Comparison of ENCODE assay signal across 21 mouse cellular contexts in the genomic region with DNA sequence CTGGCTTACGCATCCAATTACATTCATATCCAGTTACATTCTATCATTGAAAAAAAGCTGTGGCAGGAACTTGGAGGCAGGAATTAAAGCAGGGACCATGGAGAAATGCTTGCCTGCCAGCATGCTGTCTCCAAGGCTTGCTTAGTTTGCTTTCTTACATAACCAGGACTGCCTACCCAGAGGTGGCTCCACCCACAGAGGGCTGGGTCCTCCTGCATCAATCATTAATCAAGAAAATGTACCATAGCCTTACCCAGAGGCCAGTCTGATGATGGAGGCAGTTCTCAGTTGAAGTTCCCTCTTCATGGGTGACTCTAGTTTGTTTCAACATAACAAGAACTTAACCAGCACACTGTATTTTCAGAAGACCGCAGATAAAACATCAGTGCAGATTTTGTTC. TPM values are rescaled to one million over a fixed set of nuclear protein-coding genes. Genes with fewer than 3 reads are reported as not detected.
A peak's percentile ranks its signal among the peaks of the same experiment; 100 is the strongest.
DNase-seq lines count a peak whose midpoint lies in the region; ATAC-seq and TF ChIP-seq lines count a peak whose summit lies in the region.
"Had no signal": no experiment of that assay in that cellular context is flagged by ENCODE, and none has a peak within 500 bp of the region (broad histone marks: within the 10 kb centered on the region; RNA-seq: fewer than 3 reads in every experiment).

No protein-coding gene starts in this region.

- no peaks in the 10 kb centered on the region for H3K79me2 ChIP-seq in liver, adult 2 months (ENCODE audit: control insufficient read depth, insufficient read depth, low read length)

- TF ChIP-seq CTCF in liver, adult 2 months (IDR thresholded peaks at IDR 0.05; ENCODE audit: low read depth, low read length): no peak
- TF ChIP-seq CTCF in stomach, postnatal 0 days (IDR thresholded peaks at IDR 0.05; ENCODE audit: low read depth): no peak

- intact Hi-C loops in gastrocnemius, postnatal 36 days (cut with DNase I): no loop called here

- peak; percentile 10 for DNase-seq in hindbrain, embryonic 14.5 days (ENCODE audit: low spot score)
- no peak for DNase-seq in hindbrain, embryonic 10.5 days (ENCODE audit: low spot score)
- DNase-seq in liver, adult 2 months (ENCODE audit: extremely low read depth, low read depth, low spot score): peak; percentile 34
- peak; percentile 66 for DNase-seq in stomach, postnatal 0 days (ENCODE audit: low spot score)
- no peak for DNase-seq in frontal cortex, postnatal 25 days (ENCODE audit: low spot score in 2 of 2)
- no peak for DNase-seq in gastrocnemius, postnatal 36 days
- no peak for DNase-seq in adrenal gland, postnatal 36 days
- DNase-seq: adrenal gland, adult 8-10 months; cerebellum, adult 11 months; cerebellum, postnatal 36 days; right cerebral cortex, postnatal 25 days; thymus, postnatal 4 days had no signal

- 91% methylated on average over 2 of the region's 2 CpGs for WGBS in hindbrain, embryonic 14.5 days
- 92% methylated on average over 2 of the region's 2 CpGs for WGBS in hindbrain, embryonic 10.5 days
- WGBS in kidney, embryonic 14.5 days: 93% methylated on average over 2 of the region's 2 CpGs
- 94% methylated on average over 2 of the region's 2 CpGs for WGBS in liver, adult 2 months
- 88% methylated on average over 2 of the region's 2 CpGs for WGBS in stomach, postnatal 0 days

- no peaks in the 10 kb centered on the region for H3K27me3 ChIP-seq in hindbrain, embryonic 14.5 days (ENCODE audit: control insufficient read depth, insufficient read depth, low read length)
- H3K27me3 ChIP-seq in hindbrain, embryonic 10.5 days (ENCODE audit: insufficient read depth, poor library complexity, severe bottlenecking): no peaks in the 10 kb centered on the region
- H3K27me3 ChIP-seq in kidney, embryonic 14.5 days (ENCODE audit: control insufficient read depth, insufficient read depth, low read length): no peaks in the 10 kb centered on the region
- no peaks in the 10 kb centered on the region for H3K27me3 ChIP-seq in liver, adult 2 months (ENCODE audit: control insufficient read depth, insufficient read depth, low read length)
- H3K27me3 ChIP-seq in stomach, postnatal 0 days (ENCODE audit: control insufficient read depth, insufficient read depth, low read length): no peaks in the 10 kb centered on the region
- H3K27me3 ChIP-seq: CH12.LX; forebrain, embryonic 15.5 days; limb, embryonic 15.5 days; neural tube, embryonic 13.5 days had no signal

- TF ChIP-seq EP300 in stomach, postnatal 0 days (optimal IDR thresholded peaks at IDR 0.05): no peak

- H3K9ac ChIP-seq in hindbrain, embryonic 14.5 days: no peak overlapping the region
- H3K9ac ChIP-seq in kidney, embryonic 14.5 days (ENCODE audit: low read depth, low read length): no peak overlapping the region
- no peak overlapping the region for H3K9ac ChIP-seq in liver, adult 2 months (ENCODE audit: low read depth, low read length)
- no peak overlapping the region for H3K9ac ChIP-seq in stomach, postnatal 0 days (ENCODE audit: low read length)
- H3K9ac ChIP-seq: forebrain, embryonic 15.5 days; limb, embryonic 15.5 days; neural tube, embryonic 13.5 days had no signal

- H3K4me3 ChIP-seq in hindbrain, embryonic 14.5 days (replicated peaks; ENCODE audit: low read length): no peak overlapping the region
- H3K4me3 ChIP-seq in hindbrain, embryonic 10.5 days: no peak overlapping the region
- no peak overlapping the region for H3K4me3 ChIP-seq in kidney, embryonic 14.5 days (ENCODE audit: low read length)
- no peak overlapping the region for H3K4me3 ChIP-seq in liver, adult 2 months (ENCODE audit: insufficient read depth, low read depth, low read length)
- no peak overlapping the region for H3K4me3 ChIP-seq in stomach, postnatal 0 days (ENCODE audit: low read depth, low read length)
- H3K4me3 ChIP-seq: erythroblast, embryonic 14.5 days; forebrain, embryonic 15.5 days; limb, embryonic 15.5 days; neural tube, embryonic 13.5 days had no signal

- H3K36me3 ChIP-seq in hindbrain, embryonic 14.5 days (replicated peaks; ENCODE audit: control insufficient read depth, insufficient read depth): no peaks in the 10 kb centered on the region
- H3K36me3 ChIP-seq in hindbrain, embryonic 10.5 days: peaks cover 92% of the 10 kb centered on the region
- peaks cover 43% of the 10 kb centered on the region for H3K36me3 ChIP-seq in kidney, embryonic 14.5 days (ENCODE audit: control insufficient read depth, insufficient read depth, low read length)
- no peaks in the 10 kb centered on the region for H3K36me3 ChIP-seq in liver, adult 2 months (ENCODE audit: control insufficient read depth, insufficient read depth, low read length)
- H3K36me3 ChIP-seq in stomach, postnatal 0 days (ENCODE audit: control insufficient read depth, insufficient read depth, low read length): peaks cover under 1% of the 10 kb centered on the region

- H3K4me1 ChIP-seq in hindbrain, embryonic 14.5 days (replicated peaks; ENCODE audit: control insufficient read depth, insufficient read depth, low read length): no peaks in the 10 kb centered on the region
- no peaks in the 10 kb centered on the region for H3K4me1 ChIP-seq in hindbrain, embryonic 10.5 days (replicated peaks)
- no peaks in the 10 kb centered on the region for H3K4me1 ChIP-seq in kidney, embryonic 14.5 days (ENCODE audit: control insufficient read depth, insufficient read depth, low read length)
- no peaks in the 10 kb centered on the region for H3K4me1 ChIP-seq in liver, adult 2 months (ENCODE audit: control insufficient read depth, insufficient read depth, low read length)
- no peaks in the 10 kb centered on the region for H3K4me1 ChIP-seq in stomach, postnatal 0 days (replicated peaks; ENCODE audit: control insufficient read depth, insufficient read depth)
- H3K4me1 ChIP-seq: forebrain, embryonic 15.5 days; limb, embryonic 15.5 days; neural tube, embryonic 13.5 days had no signal

- no peak overlapping the region for H3K27ac ChIP-seq in hindbrain, embryonic 14.5 days
- no peak overlapping the region for H3K27ac ChIP-seq in hindbrain, embryonic 10.5 days
- no peak overlapping the region for H3K27ac ChIP-seq in kidney, embryonic 14.5 days (ENCODE audit: low read depth, low read length)
- no peak overlapping the region for H3K27ac ChIP-seq in liver, adult 2 months (replicated peaks; ENCODE audit: insufficient read depth, low read depth, low read length)
- no peak overlapping the region for H3K27ac ChIP-seq in stomach, postnatal 0 days (replicated peaks)
- H3K27ac ChIP-seq: forebrain, embryonic 15.5 days; limb, embryonic 15.5 days; neural tube, embryonic 13.5 days had no signal

- H3K9me3 ChIP-seq in hindbrain, embryonic 14.5 days (ENCODE audit: control insufficient read depth, low read length): no peaks in the 10 kb centered on the region
- H3K9me3 ChIP-seq in hindbrain, embryonic 10.5 days: no peaks in the 10 kb centered on the region
- H3K9me3 ChIP-seq in kidney, embryonic 14.5 days (ENCODE audit: control insufficient read depth, low read length): no peaks in the 10 kb centered on the region
- H3K9me3 ChIP-seq in stomach, postnatal 0 days (ENCODE audit: control insufficient read depth, low read length): no peaks in the 10 kb centered on the region
- H3K9me3 ChIP-seq: forebrain, embryonic 15.5 days; limb, embryonic 15.5 days; neural tube, embryonic 13.5 days had no signal

- H3K4me2 ChIP-seq in hindbrain, embryonic 14.5 days (replicated peaks): no peak overlapping the region
- no peak overlapping the region for H3K4me2 ChIP-seq in kidney, embryonic 14.5 days (replicated peaks; ENCODE audit: low read depth, low read length)
- H3K4me2 ChIP-seq in stomach, postnatal 0 days (replicated peaks; ENCODE audit: low read depth): no peak overlapping the region
- H3K4me2 ChIP-seq: forebrain, embryonic 15.5 days; limb, embryonic 15.5 days; neural tube, embryonic 13.5 days had no signal

- no peak for TF ChIP-seq POLR2A in liver, adult 2 months (IDR thresholded peaks at IDR 0.05; ENCODE audit: extremely low read depth, insufficient read depth, low read length)

- ATAC-seq in hindbrain, embryonic 14.5 days (ENCODE audit: low FRiP score): no peak
- peak; percentile 60; the same call in 1 of the 2 replicates for ATAC-seq in kidney, embryonic 14.5 days (ENCODE audit: low FRiP score, low TSS enrichment)
- peak; percentile 86 for ATAC-seq in stomach, postnatal 0 days (ENCODE audit: low FRiP score, low TSS enrichment)
- ATAC-seq: forebrain, embryonic 15.5 days had no signal

RNA-seq across cellular contexts. Expression of a gene that starts 36.0 kb away (rescaled TPM):
- 15.5 and 17.5 TPM in 2 replicates for polyA plus RNA-seq in hindbrain, embryonic 14.5 days (2014; fragmentation: Nextera tagmentation; extraction: Ambion mirVana)
- polyA plus RNA-seq in hindbrain, embryonic 10.5 days (2016; fragmentation: Nextera tagmentation; extraction: Ambion mirVana): 5.9 and 6.4 TPM in 2 replicates
- polyA plus RNA-seq in kidney, embryonic 14.5 days (2014; fragmentation: Nextera tagmentation; extraction: Ambion mirVana): 0.08 TPM in 1 of 2 replicates, not detected in the other
- 0.13 TPM in 1 of 2 replicates, not detected in the other for total RNA-seq in liver, adult 2 months (2014; rRNA removed)
- polyA plus RNA-seq in liver, adult 2 months (2012; rRNA removed): 0.06 TPM in 1 of 2 replicates, not detected in the other
- 5.8 and 6.0 TPM in 2 replicates for polyA plus RNA-seq in stomach, postnatal 0 days (2015; fragmentation: Nextera tagmentation; extraction: Ambion mirVana)
- total RNA-seq in gastrocnemius, postnatal 36 days (2021): not detected
- total RNA-seq in adrenal gland, postnatal 36 days (2021): 10 to 100 TPM; 14.8 to 17.6 TPM
- total RNA-seq: CH12.LX; granulocyte monocyte progenitor cell, adult 5-6 weeks; hematopoietic stem cell, adult 5-6 weeks; monocyte, adult 5-6 weeks had no signal

RNA-seq across cellular contexts. Expression of a gene that starts 44.3 kb away (rescaled TPM):
- 8.1 and 10.5 TPM in 2 replicates for polyA plus RNA-seq in hindbrain, embryonic 14.5 days (2014; fragmentation: Nextera tagmentation; extraction: Ambion mirVana)
- 33.5 and 47.2 TPM in 2 replicates for polyA plus RNA-seq in hindbrain, embryonic 10.5 days (2016; fragmentation: Nextera tagmentation; extraction: Ambion mirVana)
- 31.8 and 49.5 TPM in 2 replicates for polyA plus RNA-seq in kidney, embryonic 14.5 days (2014; fragmentation: Nextera tagmentation; extraction: Ambion mirVana)
- total RNA-seq in liver, adult 2 months (2014; rRNA removed): 2.1 and 3.7 TPM in 2 replicates
- polyA plus RNA-seq in liver, adult 2 months (2012; rRNA removed): 0.21 and 0.27 TPM in 2 replicates
- 7.7 and 7.8 TPM in 2 replicates for polyA plus RNA-seq in stomach, postnatal 0 days (2015; fragmentation: Nextera tagmentation; extraction: Ambion mirVana)
- 1 to 10 TPM; 1.9 to 2.2 TPM for total RNA-seq in gastrocnemius, postnatal 36 days (2021)
- total RNA-seq in adrenal gland, postnatal 36 days (2021): 1 to 10 TPM; 7.6 to 7.9 TPM

Comparison
In these comparisons a context has a peak if more than half of its experiments do, and no peak if none do; other contexts are left out.
1. DNase-seq: peak in hindbrain, embryonic 14.5 days (single experiment), liver, adult 2 months (single experiment) and stomach, postnatal 0 days (single experiment); none in hindbrain, embryonic 10.5 days (single experiment), frontal cortex, postnatal 25 days (0 of 2), gastrocnemius, postnatal 36 days (0 of 2) and adrenal gland, postnatal 36 days (0 of 2).